Mouse (Mus musculus): ENCODE results near the gene Gsc2. TPM values are rescaled to one million over a fixed set of nuclear protein-coding genes. Genes with fewer than 3 reads are reported as not detected.
"Not testable (repeated sequence)": the region's sequence is repeated elsewhere in the genome, so short reads cannot be mapped to it uniquely, and the experiment has no call there.

Gene Gsc2
- not detected in 2 replicates for polyA plus RNA-seq (2015; fragmentation: Nextera tagmentation; extraction: Ambion mirVana)

- H3K27ac ChIP-seq (ENCODE audit: low read length) = no peak within 1 kb of the TSS
- WGBS = under 1% methylated on average over 102 of the region's 106 CpGs
- H3K36me3 ChIP-seq (ENCODE audit: control insufficient read depth, insufficient read depth, low read length) = no peaks in the 10 kb centered on the region
- H3K4me2 ChIP-seq (ENCODE audit: low read depth, low read length) = peak within 1 kb of the TSS; percentile 74
- peak within 1 kb of the TSS; percentile 47 for H3K4me3 ChIP-seq (replicated peaks; ENCODE audit: low read length)
- peaks cover 13% of the 10 kb centered on the region for H3K4me1 ChIP-seq (ENCODE audit: control insufficient read depth, insufficient read depth, low read length)
- peaks cover 65% of the 10 kb centered on the region for H3K27me3 ChIP-seq (ENCODE audit: control insufficient read depth, insufficient read depth, low read length)
- peak within 1 kb of the TSS; percentile 55 for H3K9ac ChIP-seq (ENCODE audit: low read length)
- H3K9me3 ChIP-seq (replicated peaks; ENCODE audit: control insufficient read depth, low read length) = no peaks in the 10 kb centered on the region
- no peak for ATAC-seq (ENCODE audit: insufficient read depth, low FRiP score)
These were observed at the start of gene Gsc2 for GRCm38 (mm10) chr16:17914307-17915249. Gene Gsc2 (minus strand): TSS chr16:17915059.

GRCm38 (mm10) chr16:17962091-17962490 is 47.2 kb upstream of the Gsc2 start:
- Histone ChIP-seq H3K4me2 (ENCODE audit: low read depth, low read length) (no peak overlapping the region), H3K4me3 (replicated peaks; ENCODE audit: low read length) (no peak overlapping the region), H3K36me3 (ENCODE audit: control insufficient read depth, insufficient read depth, low read length) (no peaks in the 10 kb centered on the region), H3K9ac (ENCODE audit: low read length) (no peak overlapping the region), H3K27me3 (ENCODE audit: control insufficient read depth, insufficient read depth, low read length) (no peaks in the 10 kb centered on the region), H3K27ac (ENCODE audit: low read length) (no peak overlapping the region), H3K4me1 (ENCODE audit: control insufficient read depth, insufficient read depth, low read length) (no peaks in the 10 kb centered on the region), H3K9me3 (replicated peaks; ENCODE audit: control insufficient read depth, low read length) (no peaks in the 10 kb centered on the region)
- WGBS = 81% methylated on average over 7 of the region's 7 CpGs
- no peak for ATAC-seq (ENCODE audit: insufficient read depth, low FRiP score)

GRCm38 (mm10) chr16:17956052-17956638 is 41.3 kb upstream of the Gsc2 start:
- not testable (repeated sequence) for H3K9me3 ChIP-seq (replicated peaks; ENCODE audit: control insufficient read depth, low read length); H3K4me1 ChIP-seq (ENCODE audit: control insufficient read depth, insufficient read depth, low read length); ATAC-seq (ENCODE audit: insufficient read depth, low FRiP score); H3K36me3 ChIP-seq (ENCODE audit: control insufficient read depth, insufficient read depth, low read length); H3K27me3 ChIP-seq (ENCODE audit: control insufficient read depth, insufficient read depth, low read length); H3K9ac ChIP-seq (ENCODE audit: low read length); H3K4me3 ChIP-seq (replicated peaks; ENCODE audit: low read length); H3K4me2 ChIP-seq (ENCODE audit: low read depth, low read length); H3K27ac ChIP-seq (ENCODE audit: low read length)
- 97% methylated on average over 17 of the region's 17 CpGs for WGBS

- H3K9ac ChIP-seq (ENCODE audit: low read length) = no peak overlapping the region
- no peaks in the 10 kb centered on the region for H3K4me1 ChIP-seq (ENCODE audit: control insufficient read depth, insufficient read depth, low read length)
- WGBS = 91% methylated on average over 4 of the region's 4 CpGs
- H3K27ac ChIP-seq (ENCODE audit: low read length) = no peak overlapping the region
- no peak overlapping the region for H3K4me2 ChIP-seq (ENCODE audit: low read depth, low read length)
- no peaks in the 10 kb centered on the region for H3K9me3 ChIP-seq (replicated peaks; ENCODE audit: control insufficient read depth, low read length)
- no peak for ATAC-seq (ENCODE audit: insufficient read depth, low FRiP score)
- H3K4me3 ChIP-seq (replicated peaks; ENCODE audit: low read length) = no peak overlapping the region
- H3K27me3 ChIP-seq (ENCODE audit: control insufficient read depth, insufficient read depth, low read length) = no peaks in the 10 kb centered on the region
- no peaks in the 10 kb centered on the region for H3K36me3 ChIP-seq (ENCODE audit: control insufficient read depth, insufficient read depth, low read length)
These were observed 36.8 kb upstream of the Gsc2 start for GRCm38 (mm10) chr16:17951618-17952017.

- Histone ChIP-seq H3K27ac (ENCODE audit: low read length) (0 out of 2 replicates have a peak overlapping the region, but pooled peaks have one; percentile 22), H3K4me3 (replicated peaks; ENCODE audit: low read length) (no peak overlapping the region), H3K9me3 (replicated peaks; ENCODE audit: control insufficient read depth, low read length) (no peaks in the 10 kb centered on the region), H3K27me3 (ENCODE audit: control insufficient read depth, insufficient read depth, low read length) (no peaks in the 10 kb centered on the region), H3K9ac (ENCODE audit: low read length) (no peak overlapping the region), H3K4me1 (ENCODE audit: control insufficient read depth, insufficient read depth, low read length) (no peaks in the 10 kb centered on the region), H3K36me3 (ENCODE audit: control insufficient read depth, insufficient read depth, low read length) (no peaks in the 10 kb centered on the region), H3K4me2 (ENCODE audit: low read depth, low read length) (no peak overlapping the region)
- WGBS = 71% methylated on average over 4 of the region's 4 CpGs
- ATAC-seq (ENCODE audit: insufficient read depth, low FRiP score) = no peak
These were observed 35.2 kb upstream of the Gsc2 start for GRCm38 (mm10) chr16:17950068-17950467.

GRCm38 (mm10) chr16:17949421-17949877 is 34.6 kb upstream of the Gsc2 start:
- no peak overlapping the region for H3K4me3 ChIP-seq (replicated peaks; ENCODE audit: low read length)
- WGBS = 38% methylated on average over 2 of the region's 2 CpGs
- peak; percentile 50; the same call in 1 of the 2 replicates for ATAC-seq (ENCODE audit: insufficient read depth, low FRiP score)

GRCm38 (mm10) chr16:17945081-17945831 is 30.4 kb upstream of the Gsc2 start:
- peak; percentile 66; the same call in 1 of the 2 replicates for ATAC-seq (ENCODE audit: insufficient read depth, low FRiP score)
- H3K36me3 ChIP-seq (ENCODE audit: control insufficient read depth, insufficient read depth, low read length) = no peaks in the 10 kb centered on the region
- no peaks in the 10 kb centered on the region for H3K4me1 ChIP-seq (ENCODE audit: control insufficient read depth, insufficient read depth, low read length)
- no peaks in the 10 kb centered on the region for H3K9me3 ChIP-seq (replicated peaks; ENCODE audit: control insufficient read depth, low read length)
- peak overlapping the region; percentile 49 for H3K27ac ChIP-seq (ENCODE audit: low read length)
- 45% methylated on average over 7 of the region's 7 CpGs for WGBS
- H3K4me3 ChIP-seq (replicated peaks; ENCODE audit: low read length) = no peak overlapping the region
- no peak overlapping the region for H3K9ac ChIP-seq (ENCODE audit: low read length)
- H3K27me3 ChIP-seq (ENCODE audit: control insufficient read depth, insufficient read depth, low read length) = no peaks in the 10 kb centered on the region
- peak overlapping the region; percentile 25; the same call in 1 of the 2 replicates for H3K4me2 ChIP-seq (ENCODE audit: low read depth, low read length)

More at GRCm38 (mm10) chr16:17949421-17949877, 34.6 kb upstream of the Gsc2 start:
- Histone ChIP-seq H3K27me3 (ENCODE audit: control insufficient read depth, insufficient read depth, low read length) (no peaks in the 10 kb centered on the region), H3K4me2 (ENCODE audit: low read depth, low read length) (no peak overlapping the region), H3K9me3 (replicated peaks; ENCODE audit: control insufficient read depth, low read length) (no peaks in the 10 kb centered on the region), H3K36me3 (ENCODE audit: control insufficient read depth, insufficient read depth, low read length) (no peaks in the 10 kb centered on the region), H3K9ac (ENCODE audit: low read length) (no peak overlapping the region), H3K27ac (ENCODE audit: low read length) (no peak overlapping the region), H3K4me1 (ENCODE audit: control insufficient read depth, insufficient read depth, low read length) (no peaks in the 10 kb centered on the region)

- WGBS = 59% methylated on average over 8 of the region's 8 CpGs
These were observed 28.6 kb upstream of the Gsc2 start for GRCm38 (mm10) chr16:17943466-17943865.

More at GRCm38 (mm10) chr16:17943466-17943865, 28.6 kb upstream of the Gsc2 start:
- H3K9ac ChIP-seq (ENCODE audit: low read length) = no peak overlapping the region
- H3K36me3 ChIP-seq (ENCODE audit: control insufficient read depth, insufficient read depth, low read length) = no peaks in the 10 kb centered on the region
- no peak overlapping the region for H3K4me3 ChIP-seq (replicated peaks; ENCODE audit: low read length)
- H3K27ac ChIP-seq (ENCODE audit: low read length) = no peak overlapping the region
- no peaks in the 10 kb centered on the region for H3K27me3 ChIP-seq (ENCODE audit: control insufficient read depth, insufficient read depth, low read length)
- ATAC-seq (ENCODE audit: insufficient read depth, low FRiP score) = no peak
- H3K4me2 ChIP-seq (ENCODE audit: low read depth, low read length) = no peak overlapping the region
- no peaks in the 10 kb centered on the region for H3K9me3 ChIP-seq (replicated peaks; ENCODE audit: control insufficient read depth, low read length)
- H3K4me1 ChIP-seq (ENCODE audit: control insufficient read depth, insufficient read depth, low read length) = peaks cover 9% of the 10 kb centered on the region

All from stomach, embryonic 16.5 days (tissue).